Mouse (Mus musculus) lung, adult 2 months (tissue): ENCODE data around the gene Ano4.

Experiments
- CTCF ChIP-seq: fragments of 200-500 bp; IDR thresholded peaks from 2 replicates; pipeline ENCODE4 v1.5.1; 2011; ENCODE audit warnings: mild to moderate bottlenecking, low read length, control low read depth; ENCODE audit not compliant: insufficient read depth
- POLR2A ChIP-seq: fragments of 200-500 bp; IDR thresholded peaks from 2 replicates; pipeline ENCODE4 v1.6.1; 2011; ENCODE audit warnings: low read depth, mild to moderate bottlenecking, control low read depth, low read length, borderline replicate concordance; ENCODE audit errors: extremely low read depth

DNA sequence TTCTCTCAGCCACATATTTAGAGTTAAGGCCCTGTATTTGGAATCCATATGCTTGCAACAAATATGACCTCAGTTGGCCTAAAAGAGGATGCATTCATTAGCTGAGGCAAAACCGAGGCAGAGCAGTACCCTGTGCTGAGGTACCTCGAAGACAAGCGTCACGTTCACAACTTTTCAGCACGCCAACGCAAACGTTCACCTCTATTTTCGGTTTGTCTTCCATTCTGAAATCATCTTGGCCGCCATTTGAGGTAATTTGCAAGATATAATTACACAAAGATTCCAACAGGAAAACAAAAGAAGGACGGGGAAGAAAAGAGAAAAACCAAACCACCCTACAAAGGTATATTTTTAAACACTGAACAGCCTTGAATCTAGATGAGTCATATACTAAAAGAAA, 148.1 kb downstream of the Ano4 start:
- TF ChIP-seq CTCF = no peak
- no peak for TF ChIP-seq POLR2A
